Comparison of ENCODE assay signal across 23 mouse cellular contexts in the genomic region with DNA sequence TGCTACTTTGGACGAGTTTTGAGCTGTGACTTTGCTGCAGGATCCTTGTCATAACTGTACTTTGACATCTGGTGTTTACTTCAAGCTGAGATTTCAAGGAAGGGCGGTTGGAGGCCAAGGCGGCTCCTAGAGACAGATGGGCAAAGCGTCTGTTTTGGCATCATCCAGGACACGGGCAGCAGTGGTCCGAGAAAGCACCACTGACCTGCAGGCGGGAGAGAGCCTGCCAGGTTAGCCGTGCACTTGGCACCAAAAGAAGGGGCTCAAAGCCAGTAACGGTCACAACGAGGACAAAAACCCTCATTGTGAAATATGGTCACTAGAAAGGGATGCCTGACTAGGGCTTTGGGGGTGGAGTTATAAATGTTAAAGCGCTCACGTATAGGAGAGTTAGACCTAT. TPM values are rescaled to one million over a fixed set of nuclear protein-coding genes. Genes with fewer than 3 reads are reported as not detected.
DNase-seq lines count a peak whose midpoint lies in the region; ATAC-seq and TF ChIP-seq lines count a peak whose summit lies in the region.
"Had no signal": no experiment of that assay in that cellular context is flagged by ENCODE, and none has a peak within 500 bp of the region (broad histone marks: within the 10 kb centered on the region; RNA-seq: fewer than 3 reads in every experiment).

No protein-coding gene starts in this region.

- peak overlapping the region; percentile 60 for H3K27ac ChIP-seq in forebrain, postnatal 0 days (ENCODE audit: low read depth, low read length)
- no peak overlapping the region for H3K27ac ChIP-seq in forebrain, embryonic 12.5 days
- no peak overlapping the region for H3K27ac ChIP-seq in midbrain, postnatal 0 days (ENCODE audit: low read depth, low read length)
- H3K27ac ChIP-seq in midbrain, embryonic 16.5 days (ENCODE audit: low read length) = no peak overlapping the region
- H3K27ac ChIP-seq in kidney, embryonic 14.5 days (ENCODE audit: low read depth, low read length) = no peak overlapping the region
- no peak overlapping the region for H3K27ac ChIP-seq in embryonic facial prominence, embryonic 10.5 days (replicated peaks)
- H3K27ac ChIP-seq: embryonic facial prominence, embryonic 13.5 days; heart, embryonic 13.5 days; kidney, embryonic 15.5 days; midbrain, embryonic 13.5 days; stomach, embryonic 15.5 days had no signal

- no peak overlapping the region for H3K9ac ChIP-seq in forebrain, postnatal 0 days
- H3K9ac ChIP-seq in forebrain, embryonic 12.5 days = no peak overlapping the region
- no peak overlapping the region for H3K9ac ChIP-seq in midbrain, postnatal 0 days (replicated peaks; ENCODE audit: low read length, poor library complexity, severe bottlenecking)
- H3K9ac ChIP-seq in midbrain, embryonic 16.5 days (ENCODE audit: low read depth, low read length) = no peak overlapping the region
- H3K9ac ChIP-seq in kidney, embryonic 14.5 days (ENCODE audit: low read depth, low read length) = no peak overlapping the region
- H3K9ac ChIP-seq: embryonic facial prominence, embryonic 13.5 days; heart, embryonic 13.5 days; kidney, embryonic 15.5 days; midbrain, embryonic 13.5 days; stomach, embryonic 15.5 days had no signal

- no peaks in the 10 kb centered on the region for H3K9me3 ChIP-seq in forebrain, postnatal 0 days (ENCODE audit: low read length)
- no peaks in the 10 kb centered on the region for H3K9me3 ChIP-seq in forebrain, embryonic 12.5 days
- H3K9me3 ChIP-seq in midbrain, postnatal 0 days (ENCODE audit: low read length) = no peaks in the 10 kb centered on the region
- H3K9me3 ChIP-seq in midbrain, embryonic 16.5 days (replicated peaks; ENCODE audit: control insufficient read depth, low read length, poor library complexity, severe bottlenecking) = no peaks in the 10 kb centered on the region
- H3K9me3 ChIP-seq in kidney, embryonic 14.5 days (ENCODE audit: control insufficient read depth, low read length) = no peaks in the 10 kb centered on the region
- no peaks in the 10 kb centered on the region for H3K9me3 ChIP-seq in embryonic facial prominence, embryonic 10.5 days
- H3K9me3 ChIP-seq: embryonic facial prominence, embryonic 13.5 days; heart, embryonic 13.5 days; kidney, embryonic 15.5 days; midbrain, embryonic 13.5 days; stomach, embryonic 15.5 days had no signal

- no peaks in the 10 kb centered on the region for H3K36me3 ChIP-seq in forebrain, postnatal 0 days (ENCODE audit: insufficient read depth)
- H3K36me3 ChIP-seq in forebrain, embryonic 12.5 days (replicated peaks) = no peaks in the 10 kb centered on the region
- no peaks in the 10 kb centered on the region for H3K36me3 ChIP-seq in midbrain, postnatal 0 days (ENCODE audit: insufficient read depth, low read length)
- no peaks in the 10 kb centered on the region for H3K36me3 ChIP-seq in midbrain, embryonic 16.5 days (ENCODE audit: control insufficient read depth, insufficient read depth, low read length)
- H3K36me3 ChIP-seq in kidney, embryonic 14.5 days (ENCODE audit: control insufficient read depth, insufficient read depth, low read length) = no peaks in the 10 kb centered on the region
- no peaks in the 10 kb centered on the region for H3K36me3 ChIP-seq in embryonic facial prominence, embryonic 10.5 days (replicated peaks)
- H3K36me3 ChIP-seq: embryonic facial prominence, embryonic 13.5 days; G1E; heart, embryonic 13.5 days; kidney, embryonic 15.5 days; midbrain, embryonic 13.5 days; stomach, embryonic 15.5 days had no signal

- no peak for TF ChIP-seq CTCF in forebrain, postnatal 0 days (IDR thresholded peaks at IDR 0.05; ENCODE audit: low read depth)
- TF ChIP-seq CTCF in midbrain, postnatal 0 days (IDR thresholded peaks at IDR 0.05) = no peak

- no peak overlapping the region for H3K4me3 ChIP-seq in forebrain, postnatal 0 days (ENCODE audit: low read depth, low read length)
- H3K4me3 ChIP-seq in forebrain, embryonic 12.5 days (replicated peaks) = no peak overlapping the region
- H3K4me3 ChIP-seq in midbrain, postnatal 0 days (ENCODE audit: low read depth, low read length) = no peak overlapping the region
- H3K4me3 ChIP-seq in midbrain, embryonic 16.5 days (ENCODE audit: low read depth, low read length) = no peak overlapping the region
- H3K4me3 ChIP-seq in kidney, embryonic 14.5 days (ENCODE audit: low read length) = no peak overlapping the region
- H3K4me3 ChIP-seq in embryonic facial prominence, embryonic 10.5 days = no peak overlapping the region
- H3K4me3 ChIP-seq: embryonic facial prominence, embryonic 13.5 days; heart, embryonic 13.5 days; kidney, embryonic 15.5 days; midbrain, embryonic 13.5 days; stomach, embryonic 15.5 days had no signal

- H3K4me1 ChIP-seq in forebrain, postnatal 0 days (ENCODE audit: insufficient read depth) = 0 out of 2 replicates have a peak, but pooled peaks cover 3% of the 10 kb centered on the region
- no peaks in the 10 kb centered on the region for H3K4me1 ChIP-seq in forebrain, embryonic 12.5 days
- no peaks in the 10 kb centered on the region for H3K4me1 ChIP-seq in midbrain, postnatal 0 days (ENCODE audit: insufficient read depth, low read length)
- H3K4me1 ChIP-seq in midbrain, embryonic 16.5 days (ENCODE audit: control insufficient read depth, insufficient read depth, low read length) = no peaks in the 10 kb centered on the region
- no peaks in the 10 kb centered on the region for H3K4me1 ChIP-seq in kidney, embryonic 14.5 days (ENCODE audit: control insufficient read depth, insufficient read depth, low read length)
- H3K4me1 ChIP-seq in embryonic facial prominence, embryonic 10.5 days = no peaks in the 10 kb centered on the region
- H3K4me1 ChIP-seq: embryonic facial prominence, embryonic 13.5 days; heart, embryonic 13.5 days; kidney, embryonic 15.5 days; midbrain, embryonic 13.5 days; stomach, embryonic 15.5 days had no signal

- H3K27me3 ChIP-seq in forebrain, postnatal 0 days (ENCODE audit: insufficient read depth, low read length) = no peaks in the 10 kb centered on the region
- H3K27me3 ChIP-seq in forebrain, embryonic 12.5 days = peaks cover 3% of the 10 kb centered on the region; the same call in 1 of the 2 replicates
- no peaks in the 10 kb centered on the region for H3K27me3 ChIP-seq in midbrain, postnatal 0 days (ENCODE audit: insufficient read depth, low read length)
- no peaks in the 10 kb centered on the region for H3K27me3 ChIP-seq in midbrain, embryonic 16.5 days (ENCODE audit: control insufficient read depth, insufficient read depth, low read depth, low read length)
- H3K27me3 ChIP-seq in kidney, embryonic 14.5 days (ENCODE audit: control insufficient read depth, insufficient read depth, low read length) = no peaks in the 10 kb centered on the region
- no peaks in the 10 kb centered on the region for H3K27me3 ChIP-seq in embryonic facial prominence, embryonic 10.5 days (replicated peaks; ENCODE audit: low read depth, poor library complexity, severe bottlenecking)
- H3K27me3 ChIP-seq: embryonic facial prominence, embryonic 13.5 days; heart, embryonic 13.5 days; kidney, embryonic 15.5 days; stomach, embryonic 15.5 days had no signal

- peak; percentile 47 for ATAC-seq in forebrain, postnatal 0 days
- no peak for ATAC-seq in forebrain, embryonic 12.5 days (ENCODE audit: low FRiP score)
- no peak for ATAC-seq in midbrain, postnatal 0 days (ENCODE audit: low FRiP score)
- ATAC-seq in midbrain, embryonic 16.5 days = no peak
- no peak for ATAC-seq in kidney, embryonic 14.5 days (ENCODE audit: low FRiP score, low TSS enrichment)
- ATAC-seq in monocyte, adult 5-6 weeks (replicated peaks; ENCODE audit: insufficient number of reproducible peaks, low FRiP score, low TSS enrichment, poor library complexity, severe bottlenecking) = no peak
- ATAC-seq: activated CD4-positive, CD25-positive, alpha-beta regulatory T cell, adult 4 months; midbrain, embryonic 13.5 days had no signal

- 54% methylated on average over 12 of the region's 12 CpGs for WGBS in forebrain, postnatal 0 days
- 90% methylated on average over 12 of the region's 12 CpGs for WGBS in forebrain, embryonic 12.5 days
- WGBS in midbrain, postnatal 0 days = 86% methylated on average over 12 of the region's 12 CpGs
- WGBS in midbrain, embryonic 16.5 days = 91% methylated on average over 12 of the region's 12 CpGs
- 86% methylated on average over 12 of the region's 12 CpGs for WGBS in kidney, embryonic 14.5 days
- WGBS in embryonic facial prominence, embryonic 10.5 days = 87% methylated on average over 12 of the region's 12 CpGs

- DNase-seq in forebrain, postnatal 0 days = peak; percentile 42
- DNase-seq in midbrain, postnatal 0 days (ENCODE audit: low spot score) = peak; percentile 83
- DNase-seq in cerebellum, postnatal 10 days = peak; percentile 97 to 98
- no peak for DNase-seq in embryonic facial prominence, embryonic 10.5 days (ENCODE audit: low spot score)
- DNase-seq: adrenal gland, postnatal 10 days; liver; lung, postnatal 10 days; thymus, adult 18-20 months had no signal

- no peak overlapping the region for H3K4me2 ChIP-seq in forebrain, postnatal 0 days (ENCODE audit: low read depth)
- no peak overlapping the region for H3K4me2 ChIP-seq in forebrain, embryonic 12.5 days
- H3K4me2 ChIP-seq in midbrain, postnatal 0 days (ENCODE audit: low read depth, low read length, poor library complexity, severe bottlenecking) = no peak overlapping the region
- H3K4me2 ChIP-seq in midbrain, embryonic 16.5 days (ENCODE audit: low read length) = no peak overlapping the region
- H3K4me2 ChIP-seq in kidney, embryonic 14.5 days (replicated peaks; ENCODE audit: low read depth, low read length) = no peak overlapping the region
- H3K4me2 ChIP-seq: embryonic facial prominence, embryonic 13.5 days; heart, embryonic 13.5 days; kidney, embryonic 15.5 days; midbrain, embryonic 13.5 days; stomach, embryonic 15.5 days had no signal

RNA-seq across cellular contexts. Expression of a gene that starts 35.9 kb away (rescaled TPM):
- total RNA-seq in forebrain, postnatal 0 days (2014; rRNA removed) = 24.5 and 30.5 TPM in 2 replicates
- 13.0 and 15.5 TPM in 2 replicates for polyA plus RNA-seq in forebrain, postnatal 0 days (2015; fragmentation: Nextera tagmentation; extraction: Ambion mirVana)
- 37.9 and 41.7 TPM in 2 replicates for polyA plus RNA-seq in forebrain, embryonic 12.5 days (2016; fragmentation: Nextera tagmentation; extraction: Ambion mirVana)
- total RNA-seq in midbrain, postnatal 0 days (2014; rRNA removed) = 13.7 and 16.2 TPM in 2 replicates
- polyA plus RNA-seq in midbrain, postnatal 0 days (2015; fragmentation: Nextera tagmentation; extraction: Ambion mirVana) = 13.2 and 15.5 TPM in 2 replicates
- polyA plus RNA-seq in midbrain, embryonic 16.5 days (2015; fragmentation: Nextera tagmentation; extraction: Ambion mirVana) = 19.1 and 24.6 TPM in 2 replicates
- 28.7 and 31.9 TPM in 2 replicates for polyA plus RNA-seq in kidney, embryonic 14.5 days (2014; fragmentation: Nextera tagmentation; extraction: Ambion mirVana)
- polyA plus RNA-seq in embryonic facial prominence, embryonic 10.5 days (2016; fragmentation: Nextera tagmentation; extraction: Ambion mirVana) = 37.7 and 38.9 TPM in 2 replicates
- 63.5 to 99.4 TPM (median 85.9 TPM) in 3 replicates for total RNA-seq in monocyte, adult 5-6 weeks (2017)

RNA-seq across cellular contexts. Expression of a gene that starts 36.2 kb away (rescaled TPM):
- 2.5 and 7.4 TPM in 2 replicates for total RNA-seq in forebrain, postnatal 0 days (2014; rRNA removed)
- 2.3 and 3.9 TPM in 2 replicates for polyA plus RNA-seq in forebrain, postnatal 0 days (2015; fragmentation: Nextera tagmentation; extraction: Ambion mirVana)
- 1.1 and 1.2 TPM in 2 replicates for polyA plus RNA-seq in forebrain, embryonic 12.5 days (2016; fragmentation: Nextera tagmentation; extraction: Ambion mirVana)
- 2.5 and 4.9 TPM in 2 replicates for total RNA-seq in midbrain, postnatal 0 days (2014; rRNA removed)
- polyA plus RNA-seq in midbrain, postnatal 0 days (2015; fragmentation: Nextera tagmentation; extraction: Ambion mirVana) = 2.7 and 3.7 TPM in 2 replicates
- 2.9 and 4.7 TPM in 2 replicates for polyA plus RNA-seq in midbrain, embryonic 16.5 days (2015; fragmentation: Nextera tagmentation; extraction: Ambion mirVana)
- polyA plus RNA-seq in kidney, embryonic 14.5 days (2014; fragmentation: Nextera tagmentation; extraction: Ambion mirVana) = 0.49 and 0.73 TPM in 2 replicates
- 0.93 and 0.98 TPM in 2 replicates for polyA plus RNA-seq in embryonic facial prominence, embryonic 10.5 days (2016; fragmentation: Nextera tagmentation; extraction: Ambion mirVana)
- total RNA-seq in monocyte, adult 5-6 weeks (2017) = not detected in 3 replicates
- total RNA-seq: gastrocnemius, adult 8-10 months; granulocyte monocyte progenitor cell, adult 5-6 weeks; neutrophil, adult 5-6 weeks had no signal
- polyA plus RNA-seq: activated CD4-positive, CD25-positive, alpha-beta regulatory T cell, adult 4 months; G1E; liver, embryonic 16.5 days had no signal
